Mouse (Mus musculus) naive thymus-derived CD4-positive, alpha-beta T cell, adult 2 months (primary cell): ENCODE measurements at regions not wholly inside any gene's neighbourhood (a gene's known extent, or its start where the extent isn't known, plus 50 kb on each side); places are given as distances from the start of the nearest gene placed in this dataset.

Experiments used
- DNase-seq: peaks from one replicate; pipeline ENCODE4 v3.0.0-alpha.2; 2011; ENCODE audit warnings: low read depth

- peak; percentile 55 for DNase-seq
Observed at GRCm38 (mm10) chr3:115816328-115817160, 71.1 kb upstream of the Dph5 start.

- peak; percentile 39 for DNase-seq
Observed at GRCm38 (mm10) chr3:115817771-115818170, 69.9 kb upstream of the Dph5 start.

GRCm38 (mm10) chr3:115818734-115819133 is 68.9 kb upstream of the Dph5 start:
- DNase-seq: peak; percentile 44

DNA sequence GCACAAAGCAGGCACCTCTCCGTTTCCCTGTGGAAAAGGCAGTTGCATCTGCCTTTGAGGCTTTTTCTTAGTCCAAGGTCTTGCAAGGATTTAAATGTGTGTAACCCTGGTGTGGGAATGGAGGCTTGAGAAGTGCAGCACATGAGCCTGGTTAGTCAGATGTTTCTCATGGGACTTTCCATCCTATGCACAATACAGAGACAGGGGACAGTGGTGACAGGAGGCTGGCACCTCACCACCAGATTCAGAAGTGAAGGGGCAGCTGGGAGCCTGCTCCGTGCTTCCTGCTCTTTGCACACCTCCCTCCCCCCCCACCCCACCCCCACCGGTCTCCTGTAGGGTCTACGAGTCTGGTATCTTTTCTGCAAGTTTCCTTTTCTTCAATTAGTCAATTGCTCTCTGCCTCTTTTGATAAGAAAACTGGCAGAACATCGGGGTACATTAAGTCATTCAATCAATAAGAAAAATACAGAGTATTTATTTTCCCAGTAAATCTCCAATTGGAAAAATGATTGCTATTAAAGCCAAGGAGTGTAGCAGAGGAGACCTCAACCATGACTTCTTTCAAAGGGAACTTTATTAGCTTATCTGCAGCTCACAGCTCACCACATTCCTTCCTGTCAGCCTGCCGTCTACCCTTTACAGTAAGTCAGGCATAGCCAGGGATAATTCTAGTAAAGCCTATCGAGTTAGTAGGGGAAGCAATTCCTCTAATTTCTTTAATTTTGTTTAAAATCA is 68.1 kb upstream of the Dph5 start:
- DNase-seq: peak; percentile 68

- peak; percentile 58 for DNase-seq
Observed at GRCm38 (mm10) chr3:115820139-115820481, 67.5 kb upstream of the Dph5 start.

GRCm38 (mm10) chr3:115821627-115822026 is 66.0 kb upstream of the Dph5 start:
- peak; percentile 55 for DNase-seq

DNA sequence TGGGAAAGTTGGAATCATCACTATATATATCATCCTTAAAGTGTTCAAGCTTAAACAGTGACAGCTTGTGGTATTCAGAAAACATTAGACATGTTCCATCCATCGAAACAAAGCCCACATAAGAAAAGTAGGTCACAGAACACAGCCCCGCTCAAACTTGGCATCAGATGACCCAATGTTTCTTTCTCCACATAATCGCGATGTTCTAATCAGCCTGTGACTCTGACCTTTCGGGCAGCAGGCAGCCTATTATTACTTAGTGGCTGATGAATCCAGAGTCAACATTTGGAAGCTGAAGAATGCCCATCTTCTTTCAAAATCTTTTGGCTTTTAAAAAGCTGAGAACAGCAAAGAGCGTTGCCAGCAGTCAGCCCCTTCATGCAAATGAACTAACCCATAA is 65.1 kb upstream of the Dph5 start:
- no peak for DNase-seq

GRCm38 (mm10) chr3:115823741-115824140 is 63.9 kb upstream of the Dph5 start:
- DNase-seq: no peak

DNA sequence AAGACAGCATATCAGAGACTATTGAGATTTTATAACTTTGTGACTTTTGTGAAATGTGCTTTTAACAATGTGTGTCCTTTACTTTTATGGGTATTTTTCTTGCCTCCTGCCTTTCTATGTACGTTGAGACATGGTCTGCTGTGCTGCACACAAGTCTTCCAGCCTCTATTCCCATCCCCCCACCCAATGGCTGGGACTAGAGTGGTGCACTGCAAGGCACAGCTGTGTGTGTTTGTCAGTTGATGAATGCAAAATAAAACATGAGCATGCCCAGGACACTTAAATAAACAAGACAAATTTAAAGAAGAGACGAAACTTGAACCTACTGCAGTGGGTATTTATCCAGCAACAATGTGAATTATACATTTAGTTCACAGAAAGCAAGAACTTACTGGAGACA is 62.8 kb upstream of the Dph5 start:
- no peak for DNase-seq

GRCm38 (mm10) chr3:115835381-115835780 is 52.3 kb upstream of the Dph5 start:
- DNase-seq: no peak

DNA sequence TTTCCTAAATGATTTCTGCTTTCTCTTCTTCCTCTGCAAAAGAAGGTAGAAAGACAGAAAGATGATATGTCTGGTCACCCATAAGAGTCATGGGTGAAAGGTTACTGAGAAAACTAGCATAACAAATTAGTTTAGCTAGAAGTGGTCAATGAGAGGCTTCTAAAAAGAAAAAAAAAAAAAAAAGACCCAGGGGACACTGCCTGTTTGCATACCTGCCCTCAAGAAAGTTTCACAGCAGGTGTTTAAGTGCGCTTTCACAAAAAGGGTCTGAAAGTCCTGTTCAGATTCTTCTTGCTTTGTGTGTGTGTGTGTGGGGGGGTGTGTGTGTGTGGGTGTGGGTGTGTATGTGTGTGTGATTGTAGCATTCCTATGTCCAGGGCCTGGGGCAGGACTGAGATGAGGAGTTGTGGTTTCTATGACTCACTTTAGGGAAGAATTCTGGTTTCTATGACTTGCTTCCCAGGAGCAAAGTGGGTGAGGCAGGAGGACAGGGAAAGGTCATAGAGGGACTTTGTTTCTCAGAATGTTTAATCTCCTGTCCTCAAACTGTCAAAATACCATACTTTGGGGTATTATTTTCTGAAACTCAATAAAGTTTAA is 49.9 kb upstream of the Dph5 start:
- DNase-seq: no peak
